Mouse (Mus musculus): Measurements from ENCODE around the gene Eomes.
A peak's percentile ranks its signal among the peaks of the same experiment; 100 is the strongest.

DNA sequence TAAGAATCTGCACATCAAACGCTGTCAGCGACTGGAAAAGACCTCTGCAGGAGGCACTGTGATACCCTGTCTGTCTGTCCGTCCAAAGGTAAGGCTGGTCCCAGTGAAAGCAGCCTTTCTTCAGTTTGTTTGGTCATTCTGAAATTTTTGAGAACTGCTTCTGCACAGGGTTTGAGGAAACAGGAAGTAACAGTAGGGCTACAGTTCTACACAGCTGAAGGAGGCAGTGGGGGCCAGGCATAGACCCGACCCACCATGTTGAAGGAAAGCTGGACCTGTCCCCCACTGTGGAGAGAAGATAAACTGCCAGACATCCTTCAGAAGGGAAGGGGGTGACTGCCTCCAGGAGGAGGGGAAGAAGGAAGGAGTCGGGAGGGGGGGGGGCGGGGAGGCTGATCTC is 21.6 kb upstream of the Eomes start:
- TF ChIP-seq POLR2A (IDR thresholded peaks at IDR 0.05; ENCODE audit: low read depth, low read length) (no peak), POLR2AphosphoS2 (IDR thresholded peaks at IDR 0.05; ENCODE audit: low read depth, low read length) (no peak), CTCF (conservative IDR thresholded peaks at IDR 0.05 in 1 of 2, IDR thresholded peaks at IDR 0.05 in 1 of 2; ENCODE audit: low read depth in 2 of 2, low read length in 2 of 2) (no peak), ELF1 (IDR thresholded peaks at IDR 0.05; ENCODE audit: low read depth, low read length) (peak; percentile 56), IRF4 (IDR thresholded peaks at IDR 0.05; ENCODE audit: low read depth, low read length) (no peak)

All from CH12.LX (cell line).